Mouse (Mus musculus) thymus, adult 2 months (tissue): ENCODE results near the gene Fbxl19.

Experiments used
- CTCF ChIP-seq: fragments of 200-500 bp; IDR thresholded peaks from 2 replicates; pipeline ENCODE4 v1.5.1; 2012; ENCODE audit warnings: mild to moderate bottlenecking, control low read depth, low read length, moderate library complexity, borderline replicate concordance; ENCODE audit not compliant: control insufficient read depth, poor library complexity, insufficient read depth; ENCODE audit errors: extremely low read depth
- POLR2A ChIP-seq: fragments of 200-500 bp; IDR thresholded peaks from 2 replicates; pipeline ENCODE4 v1.6.1; 2012; ENCODE audit warnings: mild to moderate bottlenecking, low read length, control low read depth, moderate library complexity; ENCODE audit not compliant: control insufficient read depth, poor library complexity, insufficient read depth; ENCODE audit errors: extremely low read depth

GRCm38 (mm10) chr7:127711456-127711855, 32.9 kb upstream of the Fbxl19 start:
- no peak for TF ChIP-seq POLR2A
- TF ChIP-seq CTCF: no peak
